Mouse (Mus musculus) kidney, adult 2 months (tissue): ENCODE measurements around the gene Pdpk1.
"Not testable (repeated sequence)": the region's sequence is repeated elsewhere in the genome, so short reads cannot be mapped to it uniquely, and the experiment has no call there.

Source experiments
- CTCF ChIP-seq: fragments of 200-500 bp; conservative IDR thresholded peaks from 2 replicates; pipeline ENCODE4 v1.5.1; 2011; ENCODE audit warnings: low read depth, mild to moderate bottlenecking, control low read depth, low read length, moderate library complexity, mixed read lengths; ENCODE audit not compliant: insufficient read depth, insufficient read length
- POLR2A ChIP-seq: fragments of 200-500 bp; IDR thresholded peaks from one replicate; pipeline ENCODE4 v1.6.1; 2011; ENCODE audit warnings: low read depth, low read length, control low read depth

DNA sequence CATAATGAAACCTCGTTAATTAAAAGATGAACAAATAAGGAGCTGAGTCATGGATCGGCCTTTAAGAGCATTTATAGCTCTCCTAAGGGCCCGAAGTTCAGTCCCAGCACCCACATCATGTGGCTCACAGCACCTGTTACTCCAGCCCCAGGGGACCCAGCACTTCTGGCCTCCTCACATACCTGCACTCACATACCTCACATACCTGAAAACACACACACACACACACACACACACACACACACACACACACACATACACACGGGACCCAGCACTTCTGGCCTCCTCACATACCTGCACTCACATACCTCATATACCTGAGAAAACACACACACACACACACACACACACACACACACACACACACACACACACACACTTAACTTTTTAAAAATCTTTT lies 64.3 kb downstream of the Pdpk1 start:
- TF ChIP-seq CTCF, POLR2A: not testable (repeated sequence)
